Mouse (Mus musculus) midbrain, embryonic 14.5 days (tissue): ENCODE results near the gene Ints3. TPM values are rescaled to one million over a fixed set of nuclear protein-coding genes. Genes with fewer than 3 reads are reported as not detected.

ENCODE experiments used
- ATAC-seq: fragments of 200-750 bp; cut with Nextera tagmentation; 2 replicates; pipeline ENCODE4 v1.8.0; 2017; ENCODE audit warnings: moderate number of reproducible peaks, moderate library complexity; ENCODE audit not compliant: low FRiP score, low TSS enrichment
- DNase-seq: peaks from one replicate; pipeline ENCODE4 v3.0.0-alpha.2; 2015
- H3K27ac ChIP-seq: fragments of 300-500 bp; sonication (generic); replicated peaks from 2 replicates; pipeline ENCODE4 v1.5.1; 2014; ENCODE audit warnings: mild to moderate bottlenecking, low read depth, low read length, moderate library complexity
- H3K27me3 ChIP-seq: fragments of 300-500 bp; sonication (generic); 2 replicates; pipeline ENCODE4 v1.6.1; 2014; ENCODE audit warnings: low read length, control low read depth, mixed read lengths; ENCODE audit not compliant: control insufficient read depth, insufficient read depth
- H3K36me3 ChIP-seq: fragments of 300-500 bp; sonication (generic); 2 replicates; pipeline ENCODE4 v1.6.1; 2014; ENCODE audit warnings: low read length, control low read depth; ENCODE audit not compliant: control insufficient read depth, insufficient read depth
- H3K4me1 ChIP-seq: fragments of 300-500 bp; sonication (generic); 2 replicates; pipeline ENCODE4 v1.6.1; 2014; ENCODE audit warnings: mild to moderate bottlenecking, antibody characterized with exemption, low read length, control low read depth; ENCODE audit not compliant: control insufficient read depth, insufficient read depth
- H3K4me2 ChIP-seq: fragments of 300-500 bp; sonication (generic); 2 replicates; pipeline ENCODE4 v1.6.1; 2014; ENCODE audit warnings: mild to moderate bottlenecking, low read length, moderate library complexity
- H3K4me3 ChIP-seq: fragments of 300-500 bp; sonication (generic); replicated peaks from 2 replicates; pipeline ENCODE4 v1.5.1; 2014; ENCODE audit warnings: low read depth, low read length
- H3K9ac ChIP-seq: fragments of 300-500 bp; sonication (generic); replicated peaks from 2 replicates; pipeline ENCODE4 v1.6.1; 2014; ENCODE audit warnings: mild to moderate bottlenecking, low read length, moderate library complexity
- H3K9me3 ChIP-seq: fragments of 300-500 bp; sonication (generic); 2 replicates; pipeline ENCODE4 v1.6.1; 2016; ENCODE audit warnings: low read length, control low read depth, mixed read lengths; ENCODE audit not compliant: control insufficient read depth
- WGBS: fragments of 180-500 bp; shearing (Covaris S2); extraction: QIAGEN DNeasy Blood & Tissue Kit; methylation state at CpG from one replicate; pipeline ENCODE4 v1.1.7; 2014; 5-methylcytosine and 5-hydroxymethylcytosine counted together
- polyA plus RNA-seq: library from polyadenylated mRNA; unstranded; fragments of >200 nt; fragmentation: Nextera tagmentation; extraction: Ambion mirVana; gene quantifications from 2 replicates; pipeline ENCODE4 v1.2.1, GENCODE M21; 2014

Ints3 gene
- polyA plus RNA-seq, 1 experiment from 2014 or later, result 35.0 TPM

GRCm38 (mm10) chr3:90391941-90392340 is 41.5 kb downstream of the Ints3 start:
- peaks cover 67% of the 10 kb centered on the region for H3K36me3 ChIP-seq
- H3K9ac ChIP-seq, result no peak overlapping the region
- H3K4me3 ChIP-seq, result no peak overlapping the region
- H3K27ac ChIP-seq, result no peak overlapping the region
- H3K4me2 ChIP-seq, result no peak overlapping the region
- H3K27me3 ChIP-seq, result no peaks in the 10 kb centered on the region
- WGBS, result 88% methylated on average over 8 of the region's 8 CpGs
- H3K9me3 ChIP-seq, result no peaks in the 10 kb centered on the region
- no peak for DNase-seq
- H3K4me1 ChIP-seq, result peaks cover 27% of the 10 kb centered on the region
- no peak for ATAC-seq

GRCm38 (mm10) chr3:90391004-90391403 is 42.4 kb downstream of the Ints3 start:
- peak overlapping the region; percentile 85 for H3K4me2 ChIP-seq
- no peaks in the 10 kb centered on the region for H3K9me3 ChIP-seq
- no peak overlapping the region for H3K4me3 ChIP-seq
- DNase-seq (no peak), ATAC-seq (no peak)
- peaks cover 29% of the 10 kb centered on the region for H3K4me1 ChIP-seq
- 72% methylated on average over 4 of the region's 4 CpGs for WGBS
- H3K36me3 ChIP-seq, result peaks cover 68% of the 10 kb centered on the region
- H3K9ac ChIP-seq, result no peak overlapping the region
- no peaks in the 10 kb centered on the region for H3K27me3 ChIP-seq
- H3K27ac ChIP-seq, result no peak overlapping the region

- Histone ChIP-seq H3K36me3 (peaks cover 57% of the 10 kb centered on the region), H3K4me1 (peaks cover 29% of the 10 kb centered on the region), H3K4me2 (peak within 1 kb of the TSS; percentile 85), H3K27me3 (no peaks in the 10 kb centered on the region), H3K9me3 (no peaks in the 10 kb centered on the region), H3K27ac (peak within 1 kb of the TSS; percentile 95), H3K4me3 (peak within 1 kb of the TSS; percentile 70), H3K9ac (peak within 1 kb of the TSS; percentile 88)
- 1% methylated on average over 55 of the region's 55 CpGs for WGBS
- peak; percentile 75 for ATAC-seq
- peak; percentile 79 for DNase-seq
Measured at GRCm38 (mm10) chr3:90389511-90390490, 43.6 kb downstream of the Ints3 start, which contains the start of gene Slc27a3. TSS of gene Slc27a3 (minus strand) at chr3:90389938.

- peak; percentile 80 for DNase-seq
- H3K36me3 ChIP-seq, result peaks cover 49% of the 10 kb centered on the region
Measured at GRCm38 (mm10) chr3:90388726-90389510, 44.5 kb downstream of the Ints3 start.

GRCm38 (mm10) chr3:90388192-90388591 is 45.2 kb downstream of the Ints3 start:
- Histone ChIP-seq H3K4me3 (peak overlapping the region; percentile 70), H3K9ac (peak overlapping the region; percentile 88), H3K36me3 (peaks cover 45% of the 10 kb centered on the region), H3K9me3 (no peaks in the 10 kb centered on the region), H3K27ac (peak overlapping the region; percentile 95; the same call in 1 of the 2 replicates), H3K4me1 (peaks cover 29% of the 10 kb centered on the region), H3K4me2 (peak overlapping the region; percentile 85), H3K27me3 (no peaks in the 10 kb centered on the region)
- ATAC-seq (no peak), DNase-seq (no peak)
- WGBS, result 83% methylated on average over 4 of the region's 4 CpGs

More at GRCm38 (mm10) chr3:90388726-90389510, 44.5 kb downstream of the Ints3 start:
- Histone ChIP-seq H3K9me3 (no peaks in the 10 kb centered on the region), H3K4me2 (peak overlapping the region; percentile 85), H3K4me1 (peaks cover 29% of the 10 kb centered on the region), H3K4me3 (peak overlapping the region; percentile 70), H3K27me3 (no peaks in the 10 kb centered on the region), H3K27ac (peak overlapping the region; percentile 95), H3K9ac (peak overlapping the region; percentile 88)
- peak; percentile 72 for ATAC-seq
- WGBS, result 3% methylated on average over 53 of the region's 53 CpGs

GRCm38 (mm10) chr3:90387483-90387882 is 45.9 kb downstream of the Ints3 start:
- peak overlapping the region; percentile 70; the same call in 1 of the 2 replicates for H3K4me3 ChIP-seq
- H3K9ac ChIP-seq, result peak overlapping the region; percentile 88; the same call in 1 of the 2 replicates
- no peak for ATAC-seq
- peak overlapping the region; percentile 85 for H3K4me2 ChIP-seq
- H3K4me1 ChIP-seq, result peaks cover 29% of the 10 kb centered on the region
- no peaks in the 10 kb centered on the region for H3K27me3 ChIP-seq
- H3K27ac ChIP-seq, result no peak overlapping the region
- H3K36me3 ChIP-seq, result peaks cover 38% of the 10 kb centered on the region
- 76% methylated on average over 11 of the region's 11 CpGs for WGBS
- no peaks in the 10 kb centered on the region for H3K9me3 ChIP-seq
- DNase-seq, result peak; percentile 19

GRCm38 (mm10) chr3:90386817-90387216 is 46.6 kb downstream of the Ints3 start:
- no peaks in the 10 kb centered on the region for H3K27me3 ChIP-seq

GRCm38 (mm10) chr3:90384851-90385375 is 48.5 kb downstream of the Ints3 start:
- no peaks in the 10 kb centered on the region for H3K27me3 ChIP-seq
- H3K36me3 ChIP-seq, result peaks cover 17% of the 10 kb centered on the region; the same call in 1 of the 2 replicates
- DNase-seq (no peak), ATAC-seq (no peak)
- H3K4me2 ChIP-seq, result no peak overlapping the region
- no peak overlapping the region for H3K27ac ChIP-seq
- no peak overlapping the region for H3K4me3 ChIP-seq
- WGBS, result 83% methylated on average over 7 of the region's 7 CpGs
- H3K9me3 ChIP-seq, result no peaks in the 10 kb centered on the region
- no peak overlapping the region for H3K9ac ChIP-seq
- peaks cover 21% of the 10 kb centered on the region for H3K4me1 ChIP-seq

More at GRCm38 (mm10) chr3:90386817-90387216, 46.6 kb downstream of the Ints3 start:
- ATAC-seq (no peak), DNase-seq (no peak)
- 93% methylated on average over 10 of the region's 10 CpGs for WGBS
- Histone ChIP-seq H3K9ac (0 out of 2 replicates have a peak overlapping the region, but pooled peaks have one; percentile 24), H3K4me3 (no peak overlapping the region), H3K27ac (no peak overlapping the region), H3K36me3 (peaks cover 31% of the 10 kb centered on the region), H3K4me1 (peaks cover 29% of the 10 kb centered on the region), H3K9me3 (no peaks in the 10 kb centered on the region), H3K4me2 (peak overlapping the region; percentile 85; the same call in 1 of the 2 replicates)
